Mouse (Mus musculus) lung, embryonic 16.5 days (tissue): ENCODE results near the gene Tbl1xr1. TPM values are rescaled to one million over a fixed set of nuclear protein-coding genes. Genes with fewer than 3 reads are reported as not detected.

Experiments
- ATAC-seq: fragments of 200-750 bp; cut with Nextera tagmentation; 2 replicates; pipeline ENCODE4 v1.8.0; 2017; ENCODE audit warnings: low read depth, mild to moderate bottlenecking, moderate library complexity
- H3K27ac ChIP-seq: fragments of 300-500 bp; sonication (generic); 2 replicates; pipeline ENCODE4 v1.5.1; 2014; ENCODE audit warnings: mild to moderate bottlenecking, control low read depth, low read length
- H3K27me3 ChIP-seq: fragments of 300-500 bp; sonication (generic); 2 replicates; pipeline ENCODE4 v1.6.1; 2014; ENCODE audit warnings: low read depth, low read length, mixed read lengths; ENCODE audit not compliant: control insufficient read depth, insufficient read depth
- H3K36me3 ChIP-seq: fragments of 300-500 bp; sonication (generic); 2 replicates; pipeline ENCODE4 v1.6.1; 2014; ENCODE audit warnings: low read length; ENCODE audit not compliant: control insufficient read depth, insufficient read depth
- H3K4me1 ChIP-seq: fragments of 300-500 bp; sonication (generic); replicated peaks from 2 replicates; pipeline ENCODE4 v1.6.1; 2014; ENCODE audit warnings: low read length, mixed read lengths; ENCODE audit not compliant: control insufficient read depth, insufficient read depth
- H3K4me2 ChIP-seq: fragments of 300-500 bp; sonication (generic); 2 replicates; pipeline ENCODE4 v1.6.1; 2014; ENCODE audit warnings: low read depth, low read length, control low read depth
- H3K4me3 ChIP-seq: fragments of 300-500 bp; sonication (generic); 2 replicates; pipeline ENCODE4 v1.5.1; 2014; ENCODE audit warnings: mild to moderate bottlenecking, low read length, control low read depth
- H3K9ac ChIP-seq: fragments of 300-500 bp; sonication (generic); 2 replicates; pipeline ENCODE4 v1.6.1; 2014; ENCODE audit warnings: low read length, control low read depth
- H3K9me3 ChIP-seq: fragments of 300-500 bp; sonication (generic); 2 replicates; pipeline ENCODE4 v1.6.1; 2016; ENCODE audit warnings: low read length; ENCODE audit not compliant: control insufficient read depth
- WGBS: fragments of 180-500 bp; shearing (Covaris S2); extraction: QIAGEN DNeasy Blood & Tissue Kit; methylation state at CpG from one replicate; pipeline ENCODE4 v1.1.7; 2014; 5-methylcytosine and 5-hydroxymethylcytosine counted together
- polyA plus RNA-seq: library from polyadenylated mRNA; unstranded; fragments of >200 nt; fragmentation: Nextera tagmentation; extraction: Ambion mirVana; gene quantifications from 2 replicates; pipeline ENCODE4 v1.2.1, GENCODE M21; 2015

Gene Tbl1xr1
- polyA plus RNA-seq, 1 experiment from 2014 or later: 26.2 TPM

- H3K4me3 ChIP-seq: no peak overlapping the region
- H3K27ac ChIP-seq: no peak overlapping the region
- no peaks in the 10 kb centered on the region for H3K36me3 ChIP-seq
- no peak overlapping the region for H3K9ac ChIP-seq
- no peak overlapping the region for H3K4me2 ChIP-seq
- no peaks in the 10 kb centered on the region for H3K27me3 ChIP-seq
- H3K9me3 ChIP-seq: no peaks in the 10 kb centered on the region
- H3K4me1 ChIP-seq: peaks cover 8% of the 10 kb centered on the region; the same call in 1 of the 2 replicates
- ATAC-seq: no peak
Observed at GRCm38 (mm10) chr3:22108013-22108412, 31.6 kb downstream of the Tbl1xr1 start.

- H3K9me3 ChIP-seq: no peaks in the 10 kb centered on the region
- no peaks in the 10 kb centered on the region for H3K36me3 ChIP-seq
- ATAC-seq: no peak
- 80% methylated on average over 1 of the region's 1 CpGs for WGBS
- H3K27me3 ChIP-seq: no peaks in the 10 kb centered on the region
- H3K4me2 ChIP-seq: no peak overlapping the region
- H3K27ac ChIP-seq: no peak overlapping the region
- no peak overlapping the region for H3K9ac ChIP-seq
- H3K4me3 ChIP-seq: no peak overlapping the region
- H3K4me1 ChIP-seq: peaks cover 2% of the 10 kb centered on the region; the same call in 1 of the 2 replicates
Observed at GRCm38 (mm10) chr3:22109651-22110050, 33.2 kb downstream of the Tbl1xr1 start.

- no peak for ATAC-seq
- no peak overlapping the region for H3K27ac ChIP-seq
- H3K9ac ChIP-seq: no peak overlapping the region
- peaks cover 13% of the 10 kb centered on the region for H3K4me1 ChIP-seq
- no peak overlapping the region for H3K4me2 ChIP-seq
- no peaks in the 10 kb centered on the region for H3K9me3 ChIP-seq
- H3K27me3 ChIP-seq: no peaks in the 10 kb centered on the region
- no peaks in the 10 kb centered on the region for H3K36me3 ChIP-seq
- 88% methylated on average over 4 of the region's 4 CpGs for WGBS
- H3K4me3 ChIP-seq: no peak overlapping the region
Observed at GRCm38 (mm10) chr3:22113773-22114172, 37.3 kb downstream of the Tbl1xr1 start.

GRCm38 (mm10) chr3:22115221-22115620 lies 38.8 kb downstream of the Tbl1xr1 start:
- no peak overlapping the region for H3K4me2 ChIP-seq
- H3K27ac ChIP-seq: no peak overlapping the region
- H3K4me3 ChIP-seq: no peak overlapping the region
- peaks cover 13% of the 10 kb centered on the region for H3K4me1 ChIP-seq
- H3K27me3 ChIP-seq: no peaks in the 10 kb centered on the region
- H3K9ac ChIP-seq: no peak overlapping the region
- H3K9me3 ChIP-seq: no peaks in the 10 kb centered on the region
- WGBS: 22% methylated on average over 2 of the region's 2 CpGs
- no peaks in the 10 kb centered on the region for H3K36me3 ChIP-seq
- peak; percentile 43; the same call in 1 of the 2 replicates for ATAC-seq

GRCm38 (mm10) chr3:22115678-22116077 lies 39.2 kb downstream of the Tbl1xr1 start:
- H3K9me3 ChIP-seq: no peaks in the 10 kb centered on the region
- no peaks in the 10 kb centered on the region for H3K27me3 ChIP-seq
- WGBS: 78% methylated on average over 3 of the region's 3 CpGs
- no peak overlapping the region for H3K9ac ChIP-seq
- H3K27ac ChIP-seq: no peak overlapping the region
- no peaks in the 10 kb centered on the region for H3K36me3 ChIP-seq
- no peak for ATAC-seq
- H3K4me3 ChIP-seq: no peak overlapping the region
- H3K4me1 ChIP-seq: peaks cover 13% of the 10 kb centered on the region
- no peak overlapping the region for H3K4me2 ChIP-seq

- WGBS: 70% methylated on average over 1 of the region's 1 CpGs
Observed at GRCm38 (mm10) chr3:22116188-22116587, 39.7 kb downstream of the Tbl1xr1 start.

GRCm38 (mm10) chr3:22121741-22122140 lies 45.3 kb downstream of the Tbl1xr1 start:
- no peaks in the 10 kb centered on the region for H3K9me3 ChIP-seq
- no peak overlapping the region for H3K4me2 ChIP-seq
- H3K36me3 ChIP-seq: no peaks in the 10 kb centered on the region
- no peak overlapping the region for H3K4me3 ChIP-seq
- no peaks in the 10 kb centered on the region for H3K27me3 ChIP-seq
- no peak for ATAC-seq
- H3K4me1 ChIP-seq: no peaks in the 10 kb centered on the region
- no peak overlapping the region for H3K9ac ChIP-seq
- H3K27ac ChIP-seq: no peak overlapping the region
- 62% methylated on average over 3 of the region's 3 CpGs for WGBS

More at GRCm38 (mm10) chr3:22116188-22116587, 39.7 kb downstream of the Tbl1xr1 start:
- H3K4me3 ChIP-seq: no peak overlapping the region
- H3K27me3 ChIP-seq: no peaks in the 10 kb centered on the region
- H3K9ac ChIP-seq: no peak overlapping the region
- no peaks in the 10 kb centered on the region for H3K9me3 ChIP-seq
- no peaks in the 10 kb centered on the region for H3K36me3 ChIP-seq
- H3K27ac ChIP-seq: no peak overlapping the region
- ATAC-seq: no peak
- H3K4me2 ChIP-seq: no peak overlapping the region
- peaks cover 13% of the 10 kb centered on the region for H3K4me1 ChIP-seq

GRCm38 (mm10) chr3:22123145-22123544 lies 46.7 kb downstream of the Tbl1xr1 start:
- H3K4me1 ChIP-seq: no peaks in the 10 kb centered on the region
- no peak overlapping the region for H3K9ac ChIP-seq
- H3K4me3 ChIP-seq: no peak overlapping the region
- no peak overlapping the region for H3K4me2 ChIP-seq
- H3K9me3 ChIP-seq: no peaks in the 10 kb centered on the region
- H3K27me3 ChIP-seq: no peaks in the 10 kb centered on the region
- 65% methylated on average over 2 of the region's 2 CpGs for WGBS
- no peaks in the 10 kb centered on the region for H3K36me3 ChIP-seq
- no peak for ATAC-seq
- no peak overlapping the region for H3K27ac ChIP-seq

- Histone ChIP-seq H3K27ac (no peak overlapping the region), H3K4me1 (no peaks in the 10 kb centered on the region), H3K36me3 (no peaks in the 10 kb centered on the region), H3K9ac (no peak overlapping the region), H3K4me2 (no peak overlapping the region), H3K9me3 (no peaks in the 10 kb centered on the region), H3K4me3 (no peak overlapping the region), H3K27me3 (no peaks in the 10 kb centered on the region)
- WGBS: 80% methylated on average over 5 of the region's 5 CpGs
- no peak for ATAC-seq
Observed at GRCm38 (mm10) chr3:22126251-22126826, 49.9 kb downstream of the Tbl1xr1 start.

- no peak overlapping the region for H3K4me2 ChIP-seq
- ATAC-seq: no peak
- H3K27me3 ChIP-seq: no peaks in the 10 kb centered on the region
- no peak overlapping the region for H3K4me3 ChIP-seq
- H3K9ac ChIP-seq: no peak overlapping the region
- H3K36me3 ChIP-seq: no peaks in the 10 kb centered on the region
- 83% methylated on average over 2 of the region's 2 CpGs for WGBS
- no peak overlapping the region for H3K27ac ChIP-seq
- no peaks in the 10 kb centered on the region for H3K4me1 ChIP-seq
- no peaks in the 10 kb centered on the region for H3K9me3 ChIP-seq
Observed at GRCm38 (mm10) chr3:22131277-22131676, 54.8 kb downstream of the Tbl1xr1 start.
